ENCODE assay signal across 18 mouse cellular contexts in the genomic region with DNA sequence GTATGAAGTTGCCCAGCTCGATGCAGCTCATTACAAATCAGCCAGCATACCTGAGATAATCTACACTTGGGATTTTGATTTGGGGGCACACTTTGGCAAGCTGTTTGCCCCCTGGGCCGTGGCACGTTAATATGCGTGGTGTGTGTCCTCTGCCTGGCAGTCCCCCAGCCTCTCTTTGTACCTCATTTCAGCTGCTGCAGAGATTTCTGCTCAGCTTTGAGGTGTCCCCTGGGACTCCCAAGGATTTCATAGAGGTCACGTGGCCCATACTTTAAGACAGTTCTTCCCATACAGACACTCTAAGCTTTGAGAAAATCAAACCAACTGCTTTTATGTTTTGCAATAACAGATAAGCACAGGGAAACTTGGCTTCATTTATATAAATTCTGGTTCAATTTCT.
"Had no signal": no experiment of that assay in that cellular context is flagged by ENCODE, and none has a peak within 500 bp of the region (broad histone marks: within the 10 kb centered on the region; RNA-seq: fewer than 3 reads in every experiment).

No protein-coding gene starts in this region.

- ATAC-seq: liver, embryonic 12.5 days had no signal

- H3K4me1 ChIP-seq: limb, embryonic 10.5 days; limb, embryonic 13.5 days; liver, embryonic 12.5 days; liver, embryonic 15.5 days; lung, embryonic 15.5 days; megakaryocyte, embryonic 14.5 days had no signal

- H3K4me2 ChIP-seq: limb, embryonic 13.5 days; liver, embryonic 12.5 days; liver, embryonic 15.5 days; lung, embryonic 15.5 days; midbrain, embryonic 12.5 days had no signal

- H3K36me3 ChIP-seq: limb, embryonic 10.5 days; limb, embryonic 13.5 days; liver, embryonic 12.5 days; liver, embryonic 15.5 days; lung, embryonic 15.5 days; midbrain, embryonic 12.5 days had no signal

- H3K4me3 ChIP-seq: layer of hippocampus, adult 2 months; limb, embryonic 10.5 days; limb, embryonic 13.5 days; liver, embryonic 12.5 days; liver, embryonic 15.5 days; lung, embryonic 15.5 days; megakaryocyte, embryonic 14.5 days; midbrain, embryonic 12.5 days had no signal

- H3K27me3 ChIP-seq: limb, embryonic 13.5 days; liver, embryonic 12.5 days; liver, embryonic 15.5 days; lung, embryonic 15.5 days; megakaryocyte, embryonic 14.5 days; midbrain, embryonic 12.5 days had no signal

- H3K9ac ChIP-seq: limb, embryonic 13.5 days; liver, embryonic 12.5 days; liver, embryonic 15.5 days; lung, embryonic 15.5 days; midbrain, embryonic 12.5 days had no signal

- H3K27ac ChIP-seq: kidney, postnatal 0 days; layer of hippocampus, adult 2 months; limb, embryonic 10.5 days; limb, embryonic 13.5 days; liver, embryonic 12.5 days; liver, embryonic 15.5 days; lung, embryonic 15.5 days; midbrain, embryonic 12.5 days had no signal

- H3K9me3 ChIP-seq: limb, embryonic 10.5 days; limb, embryonic 13.5 days; liver, embryonic 12.5 days; liver, embryonic 15.5 days; lung, embryonic 15.5 days; megakaryocyte, embryonic 14.5 days; midbrain, embryonic 12.5 days had no signal

- DNase-seq: kidney, adult 2 months; kidney, postnatal 25 days; layer of hippocampus, adult 9-11 months; liver; lung, adult 18-20 months; lung, postnatal 10 days; lung, postnatal 36 days; thymus, adult 18-20 months; thymus, postnatal 36 days had no signal
